In genomic region chr9:121950418-121951113, GRCm38 (mm10) we compare ENCODE assay signal across 9 mouse cellular contexts. TPM values are rescaled to one million over a fixed set of nuclear protein-coding genes. Genes with fewer than 3 reads are reported as not detected.
DNase-seq lines count a peak whose midpoint lies in the region; ATAC-seq lines count a peak whose summit lies in the region.
"Had no signal": no experiment of that assay in that cellular context is flagged by ENCODE, and none has a peak within 500 bp of the region (broad histone marks: within the 10 kb centered on the region; RNA-seq: fewer than 3 reads in every experiment).

Gene Fam198a, plus strand, starts transcription at chr9:121950988.

- H3K27ac ChIP-seq in embryonic facial prominence, embryonic 13.5 days = peak within 1 kb of the TSS; percentile 88
- 0 out of 2 replicates have a peak within 1 kb of the TSS, but pooled peaks have one; percentile 15 for H3K27ac ChIP-seq in heart, embryonic 12.5 days (ENCODE audit: poor library complexity, severe bottlenecking)
- H3K27ac ChIP-seq in kidney, embryonic 14.5 days (ENCODE audit: low read depth, low read length) = no peak within 1 kb of the TSS
- H3K27ac ChIP-seq in lung, embryonic 16.5 days (ENCODE audit: low read length) = peak within 1 kb of the TSS; percentile 83

- H3K9ac ChIP-seq in embryonic facial prominence, embryonic 13.5 days = peak within 1 kb of the TSS; percentile 61
- H3K9ac ChIP-seq in heart, embryonic 12.5 days = peak within 1 kb of the TSS; percentile 32; the same call in 1 of the 2 replicates
- peak within 1 kb of the TSS; percentile 50 for H3K9ac ChIP-seq in kidney, embryonic 14.5 days (ENCODE audit: low read depth, low read length)
- H3K9ac ChIP-seq in lung, embryonic 16.5 days (ENCODE audit: low read length) = peak within 1 kb of the TSS; percentile 66

- no peaks in the 10 kb centered on the region for H3K9me3 ChIP-seq in embryonic facial prominence, embryonic 13.5 days
- H3K9me3 ChIP-seq in heart, embryonic 12.5 days (replicated peaks) = no peaks in the 10 kb centered on the region
- H3K9me3 ChIP-seq in kidney, embryonic 14.5 days (ENCODE audit: control insufficient read depth, low read length) = no peaks in the 10 kb centered on the region
- H3K9me3 ChIP-seq in lung, embryonic 16.5 days (ENCODE audit: control insufficient read depth, low read length) = no peaks in the 10 kb centered on the region

- peaks cover 39% of the 10 kb centered on the region for H3K4me1 ChIP-seq in embryonic facial prominence, embryonic 13.5 days
- H3K4me1 ChIP-seq in heart, embryonic 12.5 days (replicated peaks) = peaks cover 11% of the 10 kb centered on the region
- H3K4me1 ChIP-seq in kidney, embryonic 14.5 days (ENCODE audit: control insufficient read depth, insufficient read depth, low read length) = no peaks in the 10 kb centered on the region
- peaks cover 16% of the 10 kb centered on the region for H3K4me1 ChIP-seq in lung, embryonic 16.5 days (replicated peaks; ENCODE audit: control insufficient read depth, insufficient read depth, low read length)

- peak within 1 kb of the TSS; percentile 60 for H3K4me2 ChIP-seq in embryonic facial prominence, embryonic 13.5 days
- peak within 1 kb of the TSS; percentile 64 for H3K4me2 ChIP-seq in heart, embryonic 12.5 days
- peak within 1 kb of the TSS; percentile 38 for H3K4me2 ChIP-seq in kidney, embryonic 14.5 days (replicated peaks; ENCODE audit: low read depth, low read length)
- H3K4me2 ChIP-seq in lung, embryonic 16.5 days (ENCODE audit: low read depth, low read length) = peak within 1 kb of the TSS; percentile 67

- WGBS in embryonic facial prominence, embryonic 13.5 days = 8% methylated on average over 14 of the region's 14 CpGs
- WGBS in heart, embryonic 12.5 days = 6% methylated on average over 14 of the region's 14 CpGs
- 11% methylated on average over 14 of the region's 14 CpGs for WGBS in kidney, embryonic 14.5 days
- WGBS in lung, embryonic 16.5 days = under 1% methylated on average over 14 of the region's 14 CpGs

- no peaks in the 10 kb centered on the region for H3K36me3 ChIP-seq in embryonic facial prominence, embryonic 13.5 days
- no peaks in the 10 kb centered on the region for H3K36me3 ChIP-seq in heart, embryonic 12.5 days
- no peaks in the 10 kb centered on the region for H3K36me3 ChIP-seq in kidney, embryonic 14.5 days (ENCODE audit: control insufficient read depth, insufficient read depth, low read length)
- no peaks in the 10 kb centered on the region for H3K36me3 ChIP-seq in lung, embryonic 16.5 days (ENCODE audit: control insufficient read depth, insufficient read depth, low read length)

- ATAC-seq in embryonic facial prominence, embryonic 13.5 days (ENCODE audit: insufficient number of reproducible peaks, insufficient read depth, low FRiP score, low TSS enrichment, low read depth) = peak; percentile 84
- ATAC-seq in heart, embryonic 12.5 days (ENCODE audit: insufficient number of reproducible peaks, low FRiP score) = peak; percentile 80
- ATAC-seq in kidney, embryonic 14.5 days (ENCODE audit: low FRiP score, low TSS enrichment) = peak; percentile 89
- peak; percentile 96 for ATAC-seq in lung, embryonic 16.5 days (ENCODE audit: low read depth)

- DNase-seq in 3T3-L1 (ENCODE audit: low read depth, low spot score) = peak; percentile 32
- DNase-seq in adrenal gland, adult 18-20 months (ENCODE audit: low spot score in 2 of 2) = peak; percentile 84 to 85
- DNase-seq in right cerebral cortex, postnatal 4 days = peak; percentile 73
- no peak for DNase-seq in yolk sac, embryonic 10.5 days (ENCODE audit: low spot score)

- H3K4me3 ChIP-seq in embryonic facial prominence, embryonic 13.5 days = peak within 1 kb of the TSS; percentile 36
- peak within 1 kb of the TSS; percentile 34 for H3K4me3 ChIP-seq in heart, embryonic 12.5 days
- H3K4me3 ChIP-seq in kidney, embryonic 14.5 days (ENCODE audit: low read length) = peak within 1 kb of the TSS; percentile 29; the same call in 1 of the 2 replicates
- H3K4me3 ChIP-seq in lung, embryonic 16.5 days (ENCODE audit: low read length) = peak within 1 kb of the TSS; percentile 36
- H3K4me3 ChIP-seq: myocyte had no signal

- no peaks in the 10 kb centered on the region for H3K27me3 ChIP-seq in embryonic facial prominence, embryonic 13.5 days
- no peaks in the 10 kb centered on the region; the same call in 1 of the 2 replicates for H3K27me3 ChIP-seq in heart, embryonic 12.5 days (replicated peaks)
- no peaks in the 10 kb centered on the region; the same call in 1 of the 2 replicates for H3K27me3 ChIP-seq in kidney, embryonic 14.5 days (ENCODE audit: control insufficient read depth, insufficient read depth, low read length)
- no peaks in the 10 kb centered on the region for H3K27me3 ChIP-seq in lung, embryonic 16.5 days (ENCODE audit: control insufficient read depth, insufficient read depth, low read depth, low read length)

RNA-seq across cellular contexts. Expression of gene Fam198a, which starts in this region (rescaled TPM):
- 1 to 10 TPM in 1 of 2 experiments, under 1 TPM in 1; 0.48 to 1.3 TPM for total RNA-seq in adrenal gland, adult 18-20 months (2021)
- polyA plus RNA-seq in embryonic facial prominence, embryonic 13.5 days (2015; fragmentation: Nextera tagmentation; extraction: Ambion mirVana) = 2.4 and 3.2 TPM in 2 replicates
- 0.68 and 1.00 TPM in 2 replicates for polyA plus RNA-seq in heart, embryonic 12.5 days (2016; fragmentation: Nextera tagmentation; extraction: Ambion mirVana)
- 0.73 and 1.0 TPM in 2 replicates for polyA plus RNA-seq in kidney, embryonic 14.5 days (2014; fragmentation: Nextera tagmentation; extraction: Ambion mirVana)
- 2.4 and 2.7 TPM in 2 replicates for polyA plus RNA-seq in lung, embryonic 16.5 days (2015; fragmentation: Nextera tagmentation; extraction: Ambion mirVana)

Comparison
In these comparisons a context has a peak if more than half of its experiments do, and no peak if none do; other contexts are left out.
1. Peak in ATAC-seq, H3K4me3 ChIP-seq, H3K27ac ChIP-seq, H3K9ac ChIP-seq and H3K4me2 ChIP-seq in heart, embryonic 12.5 days; RNA of the gene not detected or under 1 TPM.